Mouse (Mus musculus) E14TG2a.4 (cell line): ENCODE measurements around the gene Lrrc4c.

Source experiments
- H3K27me3 ChIP-seq: 2 replicates; pipeline ENCODE4 v1.6.1; 2014; ENCODE audit warnings: low read length, control low read depth; ENCODE audit not compliant: insufficient read depth
- H3K36me3 ChIP-seq: 2 replicates; pipeline ENCODE4 v1.6.1; 2014; ENCODE audit warnings: low read length, control low read depth; ENCODE audit not compliant: insufficient read depth
- H3K4me1 ChIP-seq: replicated peaks from 2 replicates; pipeline ENCODE4 v1.6.1; 2014; ENCODE audit warnings: low read depth, low read length, control low read depth
- H3K4me3 ChIP-seq: replicated peaks from 2 replicates; pipeline ENCODE4 v1.5.1; 2014; ENCODE audit warnings: mild to moderate bottlenecking, low read length
- H3K9me3 ChIP-seq: 2 replicates; pipeline ENCODE4 v1.6.1; 2014; ENCODE audit warnings: low read length, control low read depth
- CTCF ChIP-seq: conservative IDR thresholded peaks from 2 replicates; pipeline ENCODE4 v1.5.1; 2014; ENCODE audit warnings: low read length
- NANOG ChIP-seq: IDR thresholded peaks from 2 replicates; pipeline ENCODE4 v1.6.1; 2014; ENCODE audit warnings: borderline replicate concordance, low read length, mixed read lengths
- POU5F1 ChIP-seq: IDR thresholded peaks from 2 replicates; pipeline ENCODE4 v1.6.1; 2014; ENCODE audit warnings: low read length, borderline replicate concordance

The Lrrc4c gene

DNA sequence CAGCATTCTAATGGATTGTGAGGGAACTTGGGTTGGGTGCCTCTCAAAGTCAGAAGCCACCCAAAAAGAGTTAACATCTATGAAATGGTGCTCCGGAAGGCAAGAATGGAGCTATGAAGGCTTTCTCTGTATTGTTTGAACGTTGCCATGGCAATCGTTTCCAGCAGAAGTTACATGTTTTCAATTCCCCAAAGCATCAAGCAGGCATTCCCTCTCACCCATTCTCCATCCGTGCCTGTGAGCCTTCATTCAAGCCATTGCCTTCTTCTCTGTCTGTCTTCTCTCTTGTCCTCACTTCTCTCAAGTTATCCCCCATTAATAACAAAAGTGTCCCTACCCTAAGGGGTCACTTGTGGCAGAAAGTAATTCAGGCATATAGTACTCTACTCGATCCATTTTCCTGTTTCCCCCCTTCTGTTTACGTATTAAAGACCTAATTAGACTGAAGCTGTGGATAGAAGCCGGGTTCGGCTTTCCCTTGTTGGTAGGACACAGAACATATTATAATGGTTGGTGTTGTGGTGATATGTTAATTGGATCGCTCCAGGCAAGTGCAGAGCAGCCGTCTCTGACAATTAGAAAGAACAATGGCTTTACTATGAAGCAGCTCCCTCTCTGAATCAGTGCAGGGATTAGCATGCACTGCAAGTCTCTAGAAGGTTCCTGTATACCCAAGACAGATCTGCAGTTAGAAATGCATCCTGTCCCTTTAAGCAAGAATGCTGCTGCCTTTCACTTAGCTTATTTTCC is 1160.4 kb downstream of the Lrrc4c start:
- H3K4me1 ChIP-seq: no peaks in the 10 kb centered on the region
- H3K27me3 ChIP-seq: no peaks in the 10 kb centered on the region
- H3K9me3 ChIP-seq: no peaks in the 10 kb centered on the region
- no peaks in the 10 kb centered on the region for H3K36me3 ChIP-seq
- H3K4me3 ChIP-seq: no peak overlapping the region
- TF ChIP-seq NANOG: no peak
- TF ChIP-seq POU5F1: no peak
- TF ChIP-seq CTCF: no peak

DNA sequence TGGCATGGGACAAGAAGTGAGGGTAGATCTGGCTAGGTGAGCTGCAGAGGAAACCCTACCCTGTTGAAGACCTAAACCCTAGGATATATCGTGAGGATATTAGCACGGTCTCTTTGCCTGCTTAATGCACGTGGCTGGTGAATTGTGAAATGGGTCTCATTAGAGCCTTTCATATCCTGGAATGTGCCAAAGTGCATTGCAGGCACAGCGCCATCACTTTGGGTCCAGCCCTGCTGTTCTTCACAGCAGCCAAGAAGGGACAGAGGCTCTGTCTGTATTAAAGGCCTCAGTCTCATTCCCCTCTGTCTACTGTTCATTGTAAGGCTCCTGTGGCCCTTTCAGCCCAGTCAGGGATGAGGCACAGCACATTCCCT is 1160.9 kb downstream of the Lrrc4c start:
- TF ChIP-seq POU5F1: no peak
- TF ChIP-seq NANOG: no peak
- no peak for TF ChIP-seq CTCF
- H3K36me3 ChIP-seq: no peaks in the 10 kb centered on the region
- no peak overlapping the region for H3K4me3 ChIP-seq

DNA sequence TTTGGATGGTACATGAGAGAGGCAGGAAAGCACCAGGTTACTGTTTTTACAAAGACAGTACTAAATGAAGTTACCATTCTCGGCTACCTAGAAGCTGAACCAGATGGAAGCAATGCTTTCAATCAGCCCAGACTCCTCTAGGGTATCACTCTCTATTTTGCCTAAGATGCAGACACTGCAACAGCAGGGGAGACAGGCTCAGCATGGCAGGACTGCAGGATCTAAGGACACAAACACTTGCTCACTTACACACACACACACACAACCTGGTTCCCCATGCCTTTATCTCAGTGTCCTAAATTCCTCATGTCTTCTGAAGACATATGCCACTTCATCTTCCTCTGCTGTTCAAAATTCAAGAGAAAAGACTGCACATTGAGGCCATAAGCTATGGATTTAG is 1167.0 kb downstream of the Lrrc4c start:
- TF ChIP-seq POU5F1 (no peak), NANOG (no peak), CTCF (no peak)
- Histone ChIP-seq H3K27me3 (no peaks in the 10 kb centered on the region), H3K4me1 (no peaks in the 10 kb centered on the region), H3K9me3 (peaks cover 8% of the 10 kb centered on the region; the same call in 1 of the 2 replicates), H3K4me3 (no peak overlapping the region), H3K36me3 (no peaks in the 10 kb centered on the region)

More for the DNA sequence above, 1160.9 kb downstream of the Lrrc4c start:
- Histone ChIP-seq H3K27me3 (no peaks in the 10 kb centered on the region), H3K4me1 (no peaks in the 10 kb centered on the region), H3K9me3 (no peaks in the 10 kb centered on the region)

DNA sequence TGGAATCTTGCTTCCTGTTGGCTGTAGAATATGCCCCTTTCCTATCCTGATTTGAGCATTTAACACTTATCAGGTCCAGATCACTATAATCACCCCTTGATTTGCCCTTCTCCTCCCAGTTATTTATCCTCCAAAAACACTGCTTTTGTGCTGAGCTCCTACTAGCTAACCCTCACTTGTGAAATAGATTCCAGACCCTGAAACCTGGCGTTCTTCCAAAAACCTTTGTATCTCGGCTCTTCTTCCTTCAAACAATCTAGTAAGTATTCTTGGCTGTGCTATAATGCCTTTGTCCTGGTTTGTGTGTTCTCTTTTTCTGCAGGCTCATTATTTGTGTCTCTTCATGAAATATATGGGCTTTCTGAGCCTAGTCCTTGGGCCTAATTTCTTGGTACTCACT is 1167.6 kb downstream of the Lrrc4c start:
- TF ChIP-seq POU5F1 (no peak), NANOG (no peak), CTCF (no peak)
- no peaks in the 10 kb centered on the region for H3K4me1 ChIP-seq
- no peak overlapping the region for H3K4me3 ChIP-seq
- H3K36me3 ChIP-seq: no peaks in the 10 kb centered on the region
- H3K9me3 ChIP-seq: peaks cover 8% of the 10 kb centered on the region; the same call in 1 of the 2 replicates
- no peaks in the 10 kb centered on the region for H3K27me3 ChIP-seq

DNA sequence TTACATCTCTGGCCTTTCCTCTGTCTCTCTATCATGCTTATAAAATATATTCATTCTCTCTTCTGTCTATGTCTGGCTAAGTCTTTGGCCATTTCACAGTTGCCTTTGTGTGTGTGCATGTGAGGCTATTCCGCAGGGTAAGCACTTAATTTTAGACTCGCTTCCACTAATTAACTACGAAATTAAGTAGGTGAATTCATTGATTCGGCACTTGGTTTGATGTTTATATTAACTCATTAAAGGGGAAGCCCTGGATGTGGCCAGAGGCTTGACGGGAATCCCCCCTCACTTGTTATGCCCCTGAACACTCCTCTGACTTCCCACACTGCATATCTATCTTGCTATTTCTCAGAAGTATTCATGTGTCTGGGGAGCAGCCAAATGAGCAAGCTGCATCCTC is 1169.6 kb downstream of the Lrrc4c start:
- Histone ChIP-seq H3K4me1 (no peaks in the 10 kb centered on the region), H3K9me3 (peaks cover 8% of the 10 kb centered on the region; the same call in 1 of the 2 replicates), H3K27me3 (no peaks in the 10 kb centered on the region), H3K4me3 (no peak overlapping the region), H3K36me3 (no peaks in the 10 kb centered on the region)
- no peak for TF ChIP-seq POU5F1
- TF ChIP-seq CTCF: no peak
- no peak for TF ChIP-seq NANOG

DNA sequence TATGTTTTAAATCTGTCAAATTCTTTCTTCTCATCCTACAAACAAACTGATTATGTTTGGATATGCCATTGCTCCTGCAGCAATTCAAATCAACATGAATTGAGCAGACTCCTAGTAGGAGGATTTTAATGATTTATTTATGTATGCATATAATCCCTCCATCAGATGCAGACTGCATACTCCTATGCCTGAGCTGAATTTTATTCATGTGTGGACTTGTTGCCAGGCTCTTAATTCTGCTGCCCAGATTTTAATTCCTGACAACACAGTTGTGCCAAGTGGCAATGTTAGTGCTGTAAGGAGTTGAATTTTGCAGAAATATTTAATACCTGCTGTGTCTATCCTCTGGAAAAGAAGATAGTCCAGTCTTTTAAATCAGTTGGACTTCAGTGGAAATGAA is 1179.1 kb downstream of the Lrrc4c start:
- no peaks in the 10 kb centered on the region for H3K9me3 ChIP-seq
- H3K27me3 ChIP-seq: no peaks in the 10 kb centered on the region
- no peaks in the 10 kb centered on the region for H3K36me3 ChIP-seq
- no peak for TF ChIP-seq CTCF
- no peak for TF ChIP-seq POU5F1
- no peak for TF ChIP-seq NANOG
- no peak overlapping the region for H3K4me3 ChIP-seq
- H3K4me1 ChIP-seq: no peaks in the 10 kb centered on the region

DNA sequence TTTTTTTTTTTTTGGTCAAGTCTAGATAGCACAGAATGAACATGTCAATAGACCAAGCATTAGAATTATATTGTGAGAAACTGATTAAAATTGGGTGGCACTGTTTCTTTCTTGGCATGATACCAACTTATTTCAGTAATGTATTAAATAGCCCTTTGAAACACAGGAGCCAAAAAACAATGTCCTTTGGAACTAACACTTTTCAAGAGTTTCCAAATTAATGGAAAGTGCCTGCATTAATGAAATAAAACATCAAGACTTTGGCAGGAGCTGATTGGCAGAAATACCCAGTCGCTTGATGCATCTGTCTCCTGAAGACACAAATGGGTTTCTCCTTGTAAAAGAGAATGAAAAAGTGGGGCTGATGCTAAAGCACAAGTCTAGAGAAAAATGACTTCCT is 1184.5 kb downstream of the Lrrc4c start:
- Histone ChIP-seq H3K4me3 (no peak overlapping the region), H3K4me1 (no peaks in the 10 kb centered on the region), H3K27me3 (no peaks in the 10 kb centered on the region), H3K9me3 (no peaks in the 10 kb centered on the region), H3K36me3 (no peaks in the 10 kb centered on the region)
- TF ChIP-seq NANOG (no peak), CTCF (no peak), POU5F1 (no peak)

DNA sequence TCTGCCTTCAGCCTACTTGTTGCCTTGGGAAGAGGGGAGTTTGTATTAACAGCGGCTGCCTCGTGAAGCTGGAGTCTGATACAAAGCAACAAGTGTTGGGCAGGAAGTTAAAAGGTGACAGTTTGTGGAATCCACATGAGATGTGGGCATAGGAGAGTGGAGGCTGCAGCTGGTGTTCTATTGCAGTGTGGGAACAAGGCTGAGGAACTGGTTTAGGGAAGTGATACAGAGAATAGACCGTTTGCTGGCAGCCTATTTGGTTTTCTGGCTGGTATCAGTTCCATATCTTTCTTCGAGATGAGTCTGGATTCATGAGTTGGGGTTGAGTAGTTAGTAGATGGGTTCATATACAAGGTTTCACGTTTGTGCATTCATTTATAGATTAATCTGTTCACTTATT is 1186.9 kb downstream of the Lrrc4c start:
- TF ChIP-seq NANOG (no peak), CTCF (no peak), POU5F1 (no peak)
- Histone ChIP-seq H3K4me3 (no peak overlapping the region), H3K27me3 (no peaks in the 10 kb centered on the region), H3K9me3 (no peaks in the 10 kb centered on the region), H3K36me3 (no peaks in the 10 kb centered on the region), H3K4me1 (no peaks in the 10 kb centered on the region)
